Mouse (Mus musculus) Muller cell, postnatal 12 days (primary cell): Measurements from ENCODE around the gene B230104I21Rik.

Experiments
- DNase-seq: peaks from one replicate; pipeline ENCODE4 v3.0.0-alpha.2; 2015; ENCODE audit errors: inconsistent ontology term

The B230104I21Rik gene

DNA sequence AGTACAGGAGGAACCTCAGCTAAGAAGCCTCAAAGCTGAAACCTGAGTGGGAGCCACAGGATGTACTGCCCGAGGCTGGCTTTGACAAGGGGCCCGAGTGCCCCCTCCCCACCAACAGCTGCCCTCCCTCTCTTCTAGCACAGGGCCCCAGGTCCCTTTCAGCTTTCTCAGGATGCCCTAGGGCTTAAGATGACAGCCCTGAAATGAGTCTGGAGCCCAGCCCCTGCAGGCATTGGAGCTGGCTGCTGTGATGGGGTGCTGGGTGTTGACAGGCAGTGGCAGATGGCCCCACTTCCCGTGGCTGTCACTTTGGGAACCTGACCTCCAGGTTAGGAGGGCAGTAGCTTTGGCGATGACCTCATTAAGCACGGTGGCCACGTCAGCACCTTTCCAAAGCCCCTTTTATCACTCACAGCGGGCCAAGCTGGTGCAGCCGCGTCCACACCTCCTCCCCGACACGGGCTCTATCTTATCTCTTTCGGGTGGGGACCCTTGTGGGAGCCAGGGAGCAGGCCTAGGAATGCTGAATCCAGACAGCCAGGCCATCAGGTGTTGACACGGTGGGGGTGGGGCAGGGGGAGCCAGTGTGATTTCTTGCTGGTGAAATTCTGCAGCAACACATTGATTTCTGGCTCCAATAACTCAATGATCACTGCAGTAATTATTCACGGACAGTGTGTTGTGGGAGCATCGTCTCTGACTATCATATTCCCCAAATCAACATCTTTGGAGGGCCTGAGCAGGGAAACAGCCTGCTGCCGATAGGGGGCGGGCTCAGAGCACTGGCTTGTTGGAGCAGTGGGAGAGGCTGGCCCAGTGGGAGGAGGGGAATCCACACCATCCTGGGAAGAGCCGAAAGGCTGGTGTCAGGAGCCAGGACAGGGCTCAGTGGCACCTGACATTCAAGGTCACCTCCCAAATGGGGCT, 57.5 kb downstream of the B230104I21Rik start:
- no peak for DNase-seq

DNA sequence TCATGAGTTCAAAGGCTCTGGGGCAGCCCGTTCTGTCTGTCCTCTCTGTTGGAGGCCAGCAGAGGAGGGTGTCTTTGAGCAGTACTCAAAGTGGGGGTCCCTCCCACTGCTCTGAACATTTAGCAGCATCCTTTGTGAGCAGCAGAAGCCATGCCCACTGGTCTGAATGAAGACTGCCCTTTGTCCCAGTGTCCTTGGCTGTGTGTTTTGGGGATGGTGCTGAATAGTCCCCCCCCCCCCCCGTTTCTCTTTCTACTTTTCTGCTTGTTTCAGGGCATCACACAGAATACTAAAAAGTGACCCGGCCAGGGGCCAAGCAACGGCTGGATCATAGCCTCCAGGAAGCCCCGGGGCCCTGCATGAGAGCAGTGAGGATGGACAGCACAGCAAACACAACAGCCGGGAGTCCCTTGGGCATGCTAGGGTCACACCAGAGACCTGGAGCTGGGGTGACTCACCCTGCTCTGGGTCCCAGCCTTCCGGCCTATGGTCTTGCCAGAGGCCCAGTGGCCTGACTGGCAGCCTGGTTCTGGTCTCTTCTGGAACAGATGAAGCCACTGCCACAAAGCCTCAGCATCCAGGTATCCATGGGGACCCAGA, 58.3 kb downstream of the B230104I21Rik start:
- DNase-seq, result no peak

DNA sequence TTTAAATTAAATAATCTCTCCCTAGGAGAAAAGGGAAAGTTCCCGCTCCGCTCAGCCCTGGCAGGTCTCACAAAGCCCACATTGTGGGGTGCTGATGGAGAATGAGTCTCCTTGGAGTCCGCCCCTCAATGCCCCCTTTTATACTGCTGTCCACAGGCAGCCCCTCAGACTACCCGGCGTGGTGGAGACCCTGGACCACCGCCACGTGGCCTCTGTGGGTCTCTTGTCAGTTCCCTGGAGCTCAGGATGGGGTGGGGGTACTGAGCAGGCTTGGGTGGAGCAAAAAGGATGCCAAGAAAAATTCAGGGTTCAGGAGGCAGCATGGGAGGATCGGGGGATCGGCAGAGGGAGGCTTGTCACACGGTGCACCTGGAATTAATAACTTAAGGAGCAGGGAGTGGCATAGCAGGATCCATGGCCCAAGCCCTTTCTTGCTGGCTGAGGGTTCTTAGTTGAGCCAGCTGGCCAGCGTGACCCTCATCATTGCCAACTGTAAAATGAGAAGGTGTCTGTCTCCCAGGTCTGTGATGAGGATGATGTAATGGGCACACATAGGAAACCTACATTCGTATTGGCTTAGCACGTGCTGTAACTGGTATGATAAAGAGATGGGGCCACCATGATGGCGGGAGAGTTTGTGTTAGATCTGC, 60.9 kb downstream of the B230104I21Rik start:
- DNase-seq, result no peak
